Mouse (Mus musculus): ENCODE results near the gene Gm43720. TPM values are rescaled to one million over a fixed set of nuclear protein-coding genes. Genes with fewer than 3 reads are reported as not detected.

The Gm43720 gene
- total and polyA plus RNA-seq, 2 experiments from 2014 or later, result 0.07 TPM; not detected in 1

DNA sequence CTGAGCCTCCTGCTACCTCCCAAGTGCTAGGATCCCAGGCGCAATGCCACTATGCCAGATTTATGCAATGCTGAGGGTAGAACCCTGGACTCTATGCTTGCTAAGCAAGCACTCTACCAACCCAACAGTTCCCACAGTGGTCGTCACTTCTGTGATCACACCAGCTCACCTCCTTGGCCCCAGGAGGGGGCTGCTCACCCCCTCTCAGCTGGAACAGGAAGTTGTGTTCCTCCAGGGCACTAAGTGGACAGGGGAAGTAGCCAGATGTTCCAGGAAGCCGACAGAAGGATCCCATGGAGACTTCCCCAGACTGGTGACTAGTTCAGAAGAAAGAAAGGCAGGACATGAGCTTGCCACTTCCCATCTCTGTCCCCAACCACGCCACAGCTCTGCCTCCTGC is 17.8 kb downstream of the Gm43720 start:
- H3K9ac ChIP-seq (replicated peaks; ENCODE audit: low read depth, low read length), result no peak overlapping the region
- H3K4me3 ChIP-seq (ENCODE audit: low read depth, low read length), result no peak overlapping the region
- no peak for ATAC-seq (ENCODE audit: insufficient read depth, low read depth)
- H3K4me1 ChIP-seq (ENCODE audit: control insufficient read depth, insufficient read depth), result peaks cover 8% of the 10 kb centered on the region; the same call in 1 of the 2 replicates
- DNase-seq (ENCODE audit: low spot score), result no peak
- WGBS, result 76% methylated on average over 4 of the region's 4 CpGs
- H3K4me2 ChIP-seq (ENCODE audit: low read depth, low read length), result no peak overlapping the region
- no peak overlapping the region for H3K27ac ChIP-seq (ENCODE audit: low read depth)
- no peak for TF ChIP-seq EP300 (IDR thresholded peaks at IDR 0.05; ENCODE audit: low read depth)
- no peak for TF ChIP-seq CTCF (IDR thresholded peaks at IDR 0.05; ENCODE audit: low read depth)
- H3K9me3 ChIP-seq (replicated peaks; ENCODE audit: control insufficient read depth, low read length), result no peaks in the 10 kb centered on the region
- H3K27me3 ChIP-seq (ENCODE audit: control insufficient read depth, insufficient read depth, low read length), result no peaks in the 10 kb centered on the region
- H3K36me3 ChIP-seq (replicated peaks; ENCODE audit: control insufficient read depth, insufficient read depth, low read length), result peaks cover 31% of the 10 kb centered on the region

DNA sequence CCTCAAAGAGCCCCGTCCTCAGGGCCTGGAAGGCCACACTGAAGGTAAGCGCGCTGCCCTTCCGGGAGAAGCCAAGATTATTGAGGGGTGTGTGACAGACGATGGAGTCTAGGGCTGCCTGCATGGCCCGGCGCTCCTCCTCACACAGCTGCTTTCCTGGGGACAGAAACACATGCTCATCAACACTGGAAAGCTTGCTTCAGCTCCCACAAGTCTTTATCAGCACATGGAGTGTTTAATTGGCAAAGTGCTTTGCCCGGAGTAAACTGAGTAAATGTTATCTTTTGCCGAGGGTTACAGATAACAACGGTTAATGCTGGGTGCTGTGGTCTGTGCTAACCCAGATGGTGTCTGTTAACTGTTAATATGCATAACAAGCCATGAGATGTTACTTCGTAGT is 18.9 kb downstream of the Gm43720 start:
- peaks cover 31% of the 10 kb centered on the region for H3K36me3 ChIP-seq (replicated peaks; ENCODE audit: control insufficient read depth, insufficient read depth, low read length)
- H3K9ac ChIP-seq (replicated peaks; ENCODE audit: low read depth, low read length), result no peak overlapping the region
- DNase-seq (ENCODE audit: low spot score) (no peak), ATAC-seq (ENCODE audit: insufficient read depth, low read depth) (no peak)
- TF ChIP-seq EP300 (IDR thresholded peaks at IDR 0.05; ENCODE audit: low read depth) (no peak), CTCF (IDR thresholded peaks at IDR 0.05; ENCODE audit: low read depth) (no peak)
- H3K4me2 ChIP-seq (ENCODE audit: low read depth, low read length), result no peak overlapping the region
- H3K4me3 ChIP-seq (ENCODE audit: low read depth, low read length), result no peak overlapping the region
- H3K27me3 ChIP-seq (ENCODE audit: control insufficient read depth, insufficient read depth, low read length), result no peaks in the 10 kb centered on the region
- H3K27ac ChIP-seq (ENCODE audit: low read depth), result no peak overlapping the region
- 47% methylated on average over 11 of the region's 11 CpGs for WGBS
- H3K9me3 ChIP-seq (replicated peaks; ENCODE audit: control insufficient read depth, low read length), result no peaks in the 10 kb centered on the region
- peaks cover 13% of the 10 kb centered on the region for H3K4me1 ChIP-seq (ENCODE audit: control insufficient read depth, insufficient read depth)

DNA sequence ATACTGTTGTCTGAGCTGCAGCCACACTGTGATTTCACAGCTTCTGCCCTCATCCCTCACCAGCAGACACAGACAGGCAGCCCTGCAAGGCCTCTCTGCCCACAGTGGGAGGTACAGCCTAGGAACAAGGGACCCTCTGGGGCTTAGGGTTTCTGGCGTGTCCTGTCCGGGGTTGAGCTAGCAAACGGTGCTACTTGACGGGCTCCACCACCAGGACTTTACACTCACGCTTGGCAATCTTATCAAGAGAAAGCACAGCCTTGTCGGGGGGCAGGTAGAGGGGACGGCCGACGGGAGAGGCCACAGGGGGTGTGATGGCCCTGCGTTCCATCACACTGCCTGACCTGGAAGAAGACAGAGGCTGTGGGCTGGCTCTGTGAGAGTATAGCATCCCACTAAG is 19.7 kb downstream of the Gm43720 start:
- 55% methylated on average over 10 of the region's 10 CpGs for WGBS
- no peak overlapping the region for H3K9ac ChIP-seq (replicated peaks; ENCODE audit: low read depth, low read length)
- H3K4me2 ChIP-seq (ENCODE audit: low read depth, low read length), result no peak overlapping the region
- H3K27me3 ChIP-seq (ENCODE audit: control insufficient read depth, insufficient read depth, low read length), result no peaks in the 10 kb centered on the region
- H3K36me3 ChIP-seq (replicated peaks; ENCODE audit: control insufficient read depth, insufficient read depth, low read length), result peaks cover 31% of the 10 kb centered on the region
- H3K4me1 ChIP-seq (ENCODE audit: control insufficient read depth, insufficient read depth), result peaks cover 14% of the 10 kb centered on the region
- TF ChIP-seq EP300 (IDR thresholded peaks at IDR 0.05; ENCODE audit: low read depth), result no peak
- no peak for TF ChIP-seq CTCF (IDR thresholded peaks at IDR 0.05; ENCODE audit: low read depth)
- H3K27ac ChIP-seq (ENCODE audit: low read depth), result no peak overlapping the region
- ATAC-seq (ENCODE audit: insufficient read depth, low read depth) (no peak), DNase-seq (ENCODE audit: low spot score) (no peak)
- H3K9me3 ChIP-seq (replicated peaks; ENCODE audit: control insufficient read depth, low read length), result no peaks in the 10 kb centered on the region
- H3K4me3 ChIP-seq (ENCODE audit: low read depth, low read length), result no peak overlapping the region

DNA sequence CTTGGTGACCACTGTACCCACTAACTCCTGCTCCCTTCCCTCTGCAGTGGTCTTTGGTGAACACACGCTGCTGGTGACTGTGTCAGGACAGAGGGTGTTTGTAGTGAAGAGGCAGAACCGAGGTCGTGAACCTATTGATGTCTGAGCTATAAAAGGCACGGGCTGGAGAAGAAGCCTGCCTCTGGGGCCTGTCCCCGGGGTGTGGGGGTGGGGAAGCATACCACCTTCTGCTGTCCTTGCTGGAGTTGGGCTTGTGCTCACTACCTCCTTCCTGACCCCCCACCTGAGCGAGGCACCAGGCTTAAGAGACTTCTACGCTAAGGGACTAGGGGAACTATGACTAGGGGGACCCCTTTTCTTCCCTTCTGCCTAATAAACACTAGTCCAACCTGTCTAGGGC is 20.8 kb downstream of the Gm43720 start:
- DNase-seq (ENCODE audit: low spot score) (no peak), ATAC-seq (ENCODE audit: insufficient read depth, low read depth) (no peak)
- Histone ChIP-seq H3K9me3 (replicated peaks; ENCODE audit: control insufficient read depth, low read length) (no peaks in the 10 kb centered on the region), H3K4me1 (ENCODE audit: control insufficient read depth, insufficient read depth) (peaks cover 17% of the 10 kb centered on the region), H3K27ac (ENCODE audit: low read depth) (no peak overlapping the region), H3K27me3 (ENCODE audit: control insufficient read depth, insufficient read depth, low read length) (no peaks in the 10 kb centered on the region), H3K36me3 (replicated peaks; ENCODE audit: control insufficient read depth, insufficient read depth, low read length) (peaks cover 31% of the 10 kb centered on the region), H3K4me3 (ENCODE audit: low read depth, low read length) (no peak overlapping the region), H3K9ac (replicated peaks; ENCODE audit: low read depth, low read length) (no peak overlapping the region), H3K4me2 (ENCODE audit: low read depth, low read length) (no peak overlapping the region)
- 47% methylated on average over 7 of the region's 7 CpGs for WGBS
- TF ChIP-seq CTCF (IDR thresholded peaks at IDR 0.05; ENCODE audit: low read depth) (no peak), EP300 (IDR thresholded peaks at IDR 0.05; ENCODE audit: low read depth) (no peak)

DNA sequence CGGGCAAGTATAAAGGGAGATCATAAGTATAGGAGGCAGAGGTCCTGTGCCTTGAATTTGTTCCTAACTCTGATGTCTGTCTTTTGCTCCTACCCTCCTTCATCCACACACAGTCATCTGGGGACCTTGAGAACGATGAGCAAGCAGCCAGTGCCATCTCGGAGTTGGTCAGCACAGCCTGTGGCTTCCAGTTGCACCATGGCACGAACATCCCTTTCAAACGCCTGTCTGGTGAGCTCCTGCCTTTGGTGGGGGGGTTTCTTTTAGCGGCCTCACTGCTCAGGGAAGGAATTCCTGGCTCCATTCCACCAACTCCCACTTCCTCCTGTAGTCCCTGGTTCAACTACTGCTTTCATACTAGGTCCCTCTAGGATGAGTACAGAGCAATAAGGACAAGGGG is 21.2 kb downstream of the Gm43720 start:
- 45% methylated on average over 6 of the region's 6 CpGs for WGBS
- no peak for TF ChIP-seq CTCF (IDR thresholded peaks at IDR 0.05; ENCODE audit: low read depth)
- TF ChIP-seq EP300 (IDR thresholded peaks at IDR 0.05; ENCODE audit: low read depth), result no peak
- H3K27me3 ChIP-seq (ENCODE audit: control insufficient read depth, insufficient read depth, low read length), result no peaks in the 10 kb centered on the region
- no peak for ATAC-seq (ENCODE audit: insufficient read depth, low read depth)
- H3K9ac ChIP-seq (replicated peaks; ENCODE audit: low read depth, low read length), result no peak overlapping the region
- no peak overlapping the region for H3K4me2 ChIP-seq (ENCODE audit: low read depth, low read length)
- peaks cover 31% of the 10 kb centered on the region for H3K36me3 ChIP-seq (replicated peaks; ENCODE audit: control insufficient read depth, insufficient read depth, low read length)
- no peaks in the 10 kb centered on the region for H3K9me3 ChIP-seq (replicated peaks; ENCODE audit: control insufficient read depth, low read length)
- DNase-seq (ENCODE audit: low spot score), result no peak
- H3K4me3 ChIP-seq (ENCODE audit: low read depth, low read length), result no peak overlapping the region
- no peak overlapping the region for H3K27ac ChIP-seq (ENCODE audit: low read depth)
- H3K4me1 ChIP-seq (ENCODE audit: control insufficient read depth, insufficient read depth), result peaks cover 17% of the 10 kb centered on the region

DNA sequence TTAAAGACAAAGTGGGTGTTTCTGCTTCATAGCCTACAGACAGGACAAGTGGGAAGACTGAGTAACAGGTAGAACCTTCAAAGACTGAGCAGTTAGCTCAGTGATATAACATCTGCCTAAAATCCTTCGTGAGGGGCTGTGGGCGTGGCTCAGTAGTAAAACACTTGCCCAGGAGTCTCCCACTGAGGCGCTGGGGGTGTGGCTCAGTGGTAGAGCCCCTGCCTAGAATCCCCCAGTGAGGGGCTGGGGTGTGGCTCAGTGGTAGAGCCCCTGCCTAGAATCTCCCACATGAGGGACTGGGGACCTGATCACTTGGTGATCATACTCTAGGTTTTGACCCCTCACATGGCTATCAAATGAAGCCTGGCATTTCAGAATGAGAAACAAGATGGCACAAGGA is 21.7 kb downstream of the Gm43720 start:
- Histone ChIP-seq H3K27me3 (ENCODE audit: control insufficient read depth, insufficient read depth, low read length) (no peaks in the 10 kb centered on the region), H3K36me3 (replicated peaks; ENCODE audit: control insufficient read depth, insufficient read depth, low read length) (peaks cover 31% of the 10 kb centered on the region), H3K4me3 (ENCODE audit: low read depth, low read length) (no peak overlapping the region), H3K9me3 (replicated peaks; ENCODE audit: control insufficient read depth, low read length) (no peaks in the 10 kb centered on the region), H3K9ac (replicated peaks; ENCODE audit: low read depth, low read length) (no peak overlapping the region), H3K27ac (ENCODE audit: low read depth) (no peak overlapping the region), H3K4me1 (ENCODE audit: control insufficient read depth, insufficient read depth) (peaks cover 14% of the 10 kb centered on the region), H3K4me2 (ENCODE audit: low read depth, low read length) (no peak overlapping the region)
- TF ChIP-seq EP300 (IDR thresholded peaks at IDR 0.05; ENCODE audit: low read depth), result no peak
- no peak for TF ChIP-seq CTCF (IDR thresholded peaks at IDR 0.05; ENCODE audit: low read depth)
- ATAC-seq (ENCODE audit: insufficient read depth, low read depth), result no peak
- no peak for DNase-seq (ENCODE audit: low spot score)
- WGBS, result 81% methylated on average over 3 of the region's 3 CpGs

All from heart, postnatal 0 days (tissue).